Mouse (Mus musculus): Measurements from ENCODE around the gene Olfr1026. TPM values are rescaled to one million over a fixed set of nuclear protein-coding genes. Genes with fewer than 3 reads are reported as not detected.

Olfr1026 gene
- polyA plus RNA-seq (2021) = not detected

DNA sequence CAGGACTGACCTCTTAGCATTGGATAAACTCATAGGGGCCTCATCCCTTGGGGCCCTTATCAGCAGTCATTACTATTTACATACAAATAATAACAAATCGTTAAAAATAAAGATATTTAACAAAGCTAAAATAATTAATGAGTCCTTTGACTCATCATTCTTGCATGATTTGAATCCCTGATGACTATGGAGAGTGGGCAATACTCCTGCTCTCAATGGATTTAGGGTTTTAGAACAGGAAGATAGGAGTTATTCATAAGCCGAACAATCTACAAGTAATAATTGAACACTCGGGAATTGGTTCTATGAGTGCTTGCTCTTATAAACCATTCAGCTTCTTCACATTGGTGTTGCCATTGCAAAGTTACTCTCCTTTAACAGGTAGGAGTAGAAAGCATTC lies at the start of gene Olfr1026:
Gene Olfr1026, plus strand, starts transcription at position 301 of the 400 bp plus-strand sequence.
- in situ Hi-C loops (cut with MboI; ENCODE audit: low pct_unique_long_range_greater_than_20kb) = no loop called here
- no peak for ATAC-seq
- H3K27me3 ChIP-seq = no peaks in the 10 kb centered on the region
- no peak for DNase-seq (ENCODE audit: low read depth, low spot score)
- ChIA-PET CTCF (no interaction called here), POLR2A (no interaction called here)
- no peak for TF ChIP-seq CTCF (IDR thresholded peaks at IDR 0.05)

DNA sequence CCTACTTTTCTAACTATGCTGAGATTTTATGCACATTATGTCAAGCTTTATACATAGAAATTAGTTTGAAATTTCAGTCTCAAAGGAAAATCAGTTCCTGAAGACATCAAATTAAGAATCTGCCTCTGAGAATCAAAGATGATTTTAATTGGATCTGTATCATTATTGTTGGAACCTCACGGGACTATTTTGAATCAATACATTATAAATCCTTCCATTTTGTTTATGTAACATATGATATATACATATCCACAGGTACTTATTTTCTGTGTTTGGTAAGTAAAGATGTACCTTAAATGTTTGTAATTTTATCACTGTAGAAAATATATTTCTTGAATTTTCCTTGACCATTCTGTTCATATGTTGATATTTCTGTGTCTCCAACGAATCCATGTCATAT lies 36.0 kb upstream of the Olfr1026 start, which contains the start of gene Olfr1023:
Gene Olfr1023, plus strand, starts transcription at position 301 of the 400 bp plus-strand sequence.
- POLR2A ChIA-PET = no interaction called here
- ATAC-seq = no peak

DNA sequence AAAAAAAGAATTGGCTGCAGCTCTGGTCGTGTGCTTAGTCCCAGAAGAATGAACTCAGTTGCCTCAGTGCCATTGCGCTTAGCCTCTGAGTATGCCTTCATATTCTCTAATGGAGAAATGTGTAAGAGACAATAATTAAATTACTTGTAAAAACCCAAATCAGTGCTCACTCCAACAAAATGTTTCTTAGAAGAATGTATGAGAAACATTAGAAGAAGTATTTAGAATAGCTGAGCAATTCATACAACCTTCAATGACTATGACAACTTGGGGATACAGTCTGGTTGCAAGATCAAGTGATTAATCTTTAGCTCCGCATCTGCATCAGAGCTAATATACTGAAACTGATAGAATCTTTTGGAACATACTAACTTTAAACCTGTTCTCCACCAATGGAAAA lies 16.4 kb upstream of the Olfr1026 start, which contains the start of gene Olfr1024:
Gene Olfr1024, minus strand, starts transcription at position 101 of the 400 bp plus-strand sequence.
- no peak for DNase-seq (ENCODE audit: low read depth, low spot score)
- CTCF ChIA-PET = no interaction called here
- POLR2A ChIA-PET = no interaction called here
- in situ Hi-C loops (cut with MboI; ENCODE audit: low pct_unique_long_range_greater_than_20kb) = no loop called here
- H3K27me3 ChIP-seq = no peaks in the 10 kb centered on the region
- no peak for ATAC-seq
- TF ChIP-seq CTCF (IDR thresholded peaks at IDR 0.05) = no peak

More for the DNA sequence above, 36.0 kb upstream of the Olfr1026 start, which contains the start of gene Olfr1023:
- DNase-seq (ENCODE audit: low read depth, low spot score) = no peak
- TF ChIP-seq CTCF (IDR thresholded peaks at IDR 0.05) = no peak
- CTCF ChIA-PET = no interaction called here
- H3K27me3 ChIP-seq = no peaks in the 10 kb centered on the region
- in situ Hi-C loops (cut with MboI; ENCODE audit: low pct_unique_long_range_greater_than_20kb) = no loop called here

DNA sequence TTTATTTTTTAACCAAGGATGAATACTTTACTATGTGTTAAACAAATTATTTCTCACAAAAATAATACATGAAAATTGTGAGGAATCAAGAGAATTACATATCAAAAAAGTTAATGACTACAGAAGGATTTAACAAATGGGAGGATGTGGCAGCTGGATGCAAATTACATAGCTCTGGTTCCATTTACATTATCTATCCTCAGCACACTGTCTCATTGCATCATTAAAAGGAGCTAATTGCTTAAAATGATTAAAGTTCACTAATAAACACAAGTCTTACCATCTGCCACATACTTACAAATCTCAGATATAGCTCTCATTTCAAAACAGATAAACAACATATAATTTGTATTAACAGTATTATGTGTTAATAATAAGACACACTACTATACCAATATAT lies 8.2 kb upstream of the Olfr1026 start:
- in situ Hi-C loops (cut with MboI; ENCODE audit: low pct_unique_long_range_greater_than_20kb) = no loop called here
- DNase-seq (ENCODE audit: low read depth, low spot score) (no peak), ATAC-seq (no peak)
- no peaks in the 10 kb centered on the region for H3K27me3 ChIP-seq
- no peak for TF ChIP-seq CTCF (IDR thresholded peaks at IDR 0.05)
- CTCF ChIA-PET = no interaction called here
- POLR2A ChIA-PET = no interaction called here

DNA sequence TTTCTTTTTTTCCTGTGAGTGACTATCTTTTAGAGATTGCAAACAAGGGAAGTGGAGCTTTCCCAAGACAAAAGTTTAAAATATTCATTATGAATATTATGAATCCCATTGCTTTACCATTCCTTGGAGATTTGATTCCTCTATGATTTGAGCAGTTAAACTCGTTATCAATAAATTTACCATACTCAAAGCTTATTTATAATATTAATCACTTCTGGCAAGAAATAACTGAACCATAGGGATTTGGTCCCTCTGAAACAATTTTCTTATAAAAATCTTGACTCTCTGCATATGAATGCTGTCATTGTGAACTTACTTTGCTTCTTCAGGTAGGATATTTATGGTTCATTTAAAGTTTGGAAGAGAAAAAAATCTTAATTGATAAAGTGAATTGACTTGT lies 6.5 kb upstream of the Olfr1026 start, which contains the start of gene Olfr1025-ps1:
Gene Olfr1025-ps1, plus strand, starts transcription at position 301 of the 400 bp plus-strand sequence.
- H3K27me3 ChIP-seq = no peaks in the 10 kb centered on the region
- ChIA-PET POLR2A (no interaction called here), CTCF (no interaction called here)
- in situ Hi-C loops (cut with MboI; ENCODE audit: low pct_unique_long_range_greater_than_20kb) = no loop called here
- TF ChIP-seq CTCF (IDR thresholded peaks at IDR 0.05) = no peak
- DNase-seq (ENCODE audit: low read depth, low spot score) (no peak), ATAC-seq (no peak)

DNA sequence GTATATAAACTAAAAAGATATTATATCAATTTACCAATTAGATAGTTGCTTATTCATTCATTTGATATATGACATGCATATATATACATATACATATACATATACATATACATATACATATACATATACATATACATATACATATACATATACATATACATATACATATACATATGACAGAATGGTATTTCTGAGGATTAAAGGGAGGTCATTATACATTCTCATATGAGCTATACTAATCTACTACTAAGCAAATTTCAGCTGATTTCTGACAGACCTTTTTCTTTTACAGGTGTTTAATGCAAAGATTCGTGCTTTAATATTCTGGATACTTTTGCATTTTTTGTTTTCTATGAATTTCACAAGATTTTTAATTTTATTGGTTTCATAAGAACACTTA lies 28.8 kb downstream of the Olfr1026 start, which contains the start of gene Olfr1028:
Gene Olfr1028, plus strand, starts transcription at position 301 of the 400 bp plus-strand sequence.
- DNase-seq (ENCODE audit: low read depth, low spot score) (no peak), ATAC-seq (no peak)
- in situ Hi-C loops (cut with MboI; ENCODE audit: low pct_unique_long_range_greater_than_20kb) = no loop called here
- H3K27me3 ChIP-seq = no peaks in the 10 kb centered on the region
- ChIA-PET CTCF (no interaction called here), POLR2A (no interaction called here)
- no peak for TF ChIP-seq CTCF (IDR thresholded peaks at IDR 0.05)

DNA sequence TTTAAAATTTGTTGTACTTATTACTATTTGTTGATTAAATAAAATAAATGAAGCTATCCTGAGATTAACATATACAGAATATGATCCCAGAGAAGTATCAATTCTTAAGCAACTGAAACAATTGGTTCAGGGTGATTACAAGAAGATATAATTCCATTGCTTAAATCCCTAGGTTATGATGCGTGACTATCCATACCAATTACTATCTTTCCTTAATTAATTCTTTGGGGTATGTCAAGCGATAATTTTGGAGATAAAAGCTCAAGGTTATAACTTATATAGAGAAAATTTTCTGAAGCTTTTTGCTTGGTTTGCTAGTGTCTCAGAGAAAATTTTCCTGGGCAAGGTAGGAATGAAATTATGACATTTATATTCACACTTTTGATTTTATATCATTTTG lies 52.2 kb downstream of the Olfr1026 start, which contains the start of gene Olfr1029:
Gene Olfr1029, plus strand, starts transcription at position 301 of the 400 bp plus-strand sequence.
- in situ Hi-C loops (cut with MboI; ENCODE audit: low pct_unique_long_range_greater_than_20kb) = no loop called here
- DNase-seq (ENCODE audit: low read depth, low spot score) (no peak), ATAC-seq (no peak)
- TF ChIP-seq CTCF (IDR thresholded peaks at IDR 0.05) = no peak
- POLR2A ChIA-PET = no interaction called here
- no peaks in the 10 kb centered on the region for H3K27me3 ChIP-seq
- CTCF ChIA-PET = no interaction called here

Other genes starting within 250 kb of the Olfr1026 start
- gene Olfr1006, start 242.8 kb upstream of the Olfr1026 start, polyA plus RNA-seq (2021) = not detected
- not detected for gene Olfr1008, start 232.1 kb upstream of the Olfr1026 start, polyA plus RNA-seq (2021)
- not detected for gene Olfr1009, start 206.1 kb upstream of the Olfr1026 start, polyA plus RNA-seq (2021)
- gene Olfr1012, start 158.8 kb upstream of the Olfr1026 start, polyA plus RNA-seq (2021) = not detected
- not detected for gene Olfr1013, start 154.5 kb upstream of the Olfr1026 start, polyA plus RNA-seq (2021)
- gene Olfr1014, start 148.8 kb upstream of the Olfr1026 start, polyA plus RNA-seq (2021) = not detected
- not detected for gene Olfr1015, start 139.5 kb upstream of the Olfr1026 start, polyA plus RNA-seq (2021)
- gene Olfr1016, start 119.0 kb upstream of the Olfr1026 start, polyA plus RNA-seq (2021) = not detected
- gene Olfr1018, start 103.1 kb upstream of the Olfr1026 start, polyA plus RNA-seq (2021) = not detected
- gene Olfr1019, start 76.1 kb upstream of the Olfr1026 start, polyA plus RNA-seq (2021) = not detected
- not detected for gene Olfr1020, start 74.5 kb upstream of the Olfr1026 start, polyA plus RNA-seq (2021)
- not detected for gene Olfr1022, start 53.0 kb upstream of the Olfr1026 start, polyA plus RNA-seq (2021)
- not detected for gene Olfr1023, start 35.9 kb upstream of the Olfr1026 start, polyA plus RNA-seq (2021)
- gene Olfr1024, start 16.5 kb upstream of the Olfr1026 start, polyA plus RNA-seq (2021) = not detected
- not detected for gene Olfr1025-ps1, start 6.4 kb upstream of the Olfr1026 start, polyA plus RNA-seq (2021)
- gene Olfr1028, start 28.9 kb downstream of the Olfr1026 start, polyA plus RNA-seq (2021) = not detected
- gene Olfr1029, start 52.3 kb downstream of the Olfr1026 start, polyA plus RNA-seq (2021) = not detected
- gene Olfr1030, start 57.7 kb downstream of the Olfr1026 start, polyA plus RNA-seq (2021) = not detected
- gene Olfr1031, start 68.7 kb downstream of the Olfr1026 start, polyA plus RNA-seq (2021) = not detected
- gene Olfr1032, start 84.0 kb downstream of the Olfr1026 start, polyA plus RNA-seq (2021) = not detected
- not detected for gene Olfr1033, start 99.1 kb downstream of the Olfr1026 start, polyA plus RNA-seq (2021)
- gene Olfr1034, start 124.3 kb downstream of the Olfr1026 start, polyA plus RNA-seq (2021) = not detected
- gene Olfr1036, start 152.4 kb downstream of the Olfr1026 start, polyA plus RNA-seq (2021) = not detected
- not detected for gene Olfr1037, start 165.8 kb downstream of the Olfr1026 start, polyA plus RNA-seq (2021)
- not detected for gene Olfr1039, start 214.4 kb downstream of the Olfr1026 start, polyA plus RNA-seq (2021)
- not detected for gene Olfr1040, start 225.2 kb downstream of the Olfr1026 start, polyA plus RNA-seq (2021)
- not detected for gene Olfr1042, start 240.3 kb downstream of the Olfr1026 start, polyA plus RNA-seq (2021)
- gene Olfr1043, start 246.0 kb downstream of the Olfr1026 start, polyA plus RNA-seq (2021) = not detected

All from Patski (cell line).